Mouse (Mus musculus) liver, adult 2 months (tissue): ENCODE results near the gene Rnf223.
"Not testable (repeated sequence)": the region's sequence is repeated elsewhere in the genome, so short reads cannot be mapped to it uniquely, and the experiment has no call there.

ENCODE experiments used
- CTCF ChIP-seq: fragments of 200-500 bp; IDR thresholded peaks from 2 replicates; pipeline ENCODE4 v1.5.1; 2011; ENCODE audit warnings: low read depth, low read length, control low read depth
- POLR2A ChIP-seq: fragments of 200-500 bp; IDR thresholded peaks from 2 replicates; pipeline ENCODE4 v1.6.1; 2011; ENCODE audit warnings: low read length, control low read depth; ENCODE audit not compliant: insufficient read depth; ENCODE audit errors: extremely low read depth

DNA sequence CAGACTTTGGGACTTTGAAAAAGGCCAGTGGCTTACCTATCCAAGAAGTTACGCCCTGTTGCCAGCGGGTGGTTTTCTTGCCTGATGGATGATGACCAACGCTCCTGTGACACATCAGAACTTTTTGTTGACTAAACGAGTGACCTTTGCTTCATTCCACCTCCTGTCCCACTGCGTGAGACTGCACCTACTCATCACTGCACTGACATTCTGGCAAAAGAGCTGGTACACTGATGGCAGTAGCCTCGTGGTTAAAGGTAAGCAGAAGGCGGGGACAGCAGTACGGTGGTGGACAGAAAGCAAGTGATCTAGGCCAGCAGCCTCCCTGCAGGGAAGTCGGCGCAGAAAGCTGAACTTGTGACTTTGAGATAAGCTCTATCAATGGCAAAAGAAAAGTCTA lies 20.6 kb downstream of the Rnf223 start:
- not testable (repeated sequence) for TF ChIP-seq CTCF, POLR2A
